Mouse (Mus musculus): ENCODE measurements around the gene Zfand6.

Gene Zfand6

DNA sequence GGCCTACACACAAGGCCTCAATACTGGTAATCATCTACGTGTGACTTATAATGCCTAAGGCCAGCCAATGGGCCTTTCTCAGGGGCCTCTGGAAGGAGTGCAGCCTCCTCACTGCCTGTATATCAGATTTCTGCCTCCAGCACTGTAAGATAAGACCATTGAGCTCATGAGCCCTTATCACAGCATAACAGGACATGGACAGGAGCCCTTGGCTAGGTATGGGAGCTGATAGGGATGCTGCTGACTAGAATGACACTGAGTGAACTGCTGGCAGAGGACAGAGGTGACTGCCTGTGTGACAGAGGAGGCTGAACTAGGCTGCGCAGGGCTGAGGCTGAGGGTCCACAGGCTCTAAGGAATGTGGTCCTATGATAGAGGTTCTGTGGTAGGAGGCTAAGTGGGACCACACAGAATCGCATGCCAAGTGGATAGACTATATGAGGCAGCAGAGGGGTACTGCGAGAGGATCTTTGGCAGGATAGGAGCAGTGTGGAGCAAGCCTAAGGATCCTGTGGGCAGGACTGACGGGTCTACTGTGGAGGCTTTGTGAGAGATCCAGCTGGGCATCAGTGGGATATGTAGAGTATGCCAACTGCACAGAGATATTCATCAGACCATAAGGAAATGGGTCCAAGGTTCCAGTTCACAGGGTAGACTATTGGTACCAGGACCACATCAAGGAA lies 102.5 kb downstream of the Zfand6 start:
- no peak for DNase-seq

DNA sequence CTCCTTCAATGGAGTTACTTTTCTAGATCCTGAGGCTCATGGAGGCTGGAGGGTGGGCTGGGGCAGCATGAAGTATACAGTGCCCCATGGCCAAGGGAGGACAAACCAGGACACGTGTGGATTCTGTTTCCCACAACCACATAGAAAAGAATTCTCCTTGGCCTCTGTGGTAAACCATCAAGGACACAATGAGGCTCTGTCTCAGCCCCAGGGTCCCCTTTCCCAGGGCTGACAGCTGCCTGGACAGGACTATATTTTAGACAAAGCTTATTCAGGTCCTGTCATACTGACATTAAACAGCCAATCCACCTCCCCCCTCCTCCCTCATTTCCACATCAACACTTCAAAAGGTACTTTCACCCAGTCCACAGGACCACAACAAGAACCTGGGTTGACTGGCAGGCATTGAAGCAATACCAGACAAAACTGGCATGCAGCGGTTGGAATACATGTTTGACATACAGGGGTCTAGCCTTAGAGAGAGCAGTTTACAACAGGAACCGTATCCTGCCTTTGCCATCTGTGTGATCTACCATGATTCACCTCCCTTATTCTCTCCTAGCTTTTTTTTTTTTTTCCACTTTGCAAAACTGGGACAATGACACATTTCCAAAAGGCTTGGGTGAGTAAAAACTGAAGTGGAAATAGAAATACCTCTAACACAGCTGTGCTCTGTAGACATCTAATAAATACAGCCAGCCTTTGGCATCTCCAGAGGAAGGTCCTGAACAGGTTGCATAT lies 103.2 kb downstream of the Zfand6 start:
- no peak for DNase-seq

DNA sequence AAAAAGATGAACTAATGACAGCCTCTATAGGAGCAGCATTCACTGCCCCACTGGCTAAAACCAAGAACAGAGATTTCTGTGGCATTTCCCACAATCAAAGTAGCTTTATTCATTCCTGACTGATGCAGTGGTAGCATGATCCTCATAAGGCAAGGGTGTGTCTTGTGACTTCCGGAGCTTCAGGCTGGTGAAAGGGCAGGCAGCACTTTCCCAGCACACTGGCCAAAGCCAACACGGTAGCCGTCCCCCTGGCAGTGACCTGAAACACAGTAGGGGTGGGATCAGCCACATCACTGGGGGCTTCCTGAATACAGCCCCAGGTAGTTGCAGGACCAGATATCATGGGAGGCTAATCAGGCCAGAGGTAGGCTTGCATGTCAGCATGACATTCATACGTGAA lies 104.7 kb downstream of the Zfand6 start:
- no peak for DNase-seq

DNA sequence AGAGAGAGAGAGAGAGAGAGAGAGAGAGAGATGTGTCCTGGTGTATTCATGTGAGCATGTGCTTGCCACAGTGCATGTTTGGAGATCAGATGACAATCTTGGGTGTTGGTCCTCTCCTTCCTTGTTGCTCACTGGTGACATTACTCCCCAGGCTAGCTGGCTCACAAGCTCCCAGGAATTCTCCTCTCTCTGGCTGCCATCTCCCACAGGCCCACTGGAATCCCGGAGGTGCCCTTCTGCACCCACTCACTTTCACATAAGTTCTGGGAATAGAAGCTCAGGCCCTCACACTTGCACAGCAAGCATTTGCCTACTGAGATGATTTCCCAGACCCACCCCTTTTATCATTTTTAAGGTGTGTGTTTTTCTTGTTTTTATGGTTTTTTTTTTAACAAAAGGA lies 110.0 kb downstream of the Zfand6 start:
- DNase-seq = no peak

DNA sequence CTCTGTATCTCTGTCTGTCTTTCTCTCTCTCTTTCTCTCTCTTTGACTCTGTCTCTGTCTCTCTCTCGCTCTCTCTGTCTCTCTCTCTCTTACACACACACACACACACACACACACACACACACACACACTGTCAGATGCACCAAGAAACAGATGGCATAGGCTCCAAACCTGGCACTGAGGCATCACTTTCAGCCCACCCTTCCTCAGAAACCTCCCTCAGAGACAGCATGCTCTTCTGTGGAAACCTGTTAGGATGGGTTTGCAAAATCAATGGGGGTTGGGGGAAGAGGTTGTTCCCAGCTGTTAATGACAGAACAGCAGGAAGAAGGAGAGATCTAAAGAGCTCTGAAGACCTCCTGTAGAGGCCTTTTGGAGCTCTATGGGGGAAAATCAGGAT lies 110.9 kb downstream of the Zfand6 start:
- no peak for DNase-seq

DNA sequence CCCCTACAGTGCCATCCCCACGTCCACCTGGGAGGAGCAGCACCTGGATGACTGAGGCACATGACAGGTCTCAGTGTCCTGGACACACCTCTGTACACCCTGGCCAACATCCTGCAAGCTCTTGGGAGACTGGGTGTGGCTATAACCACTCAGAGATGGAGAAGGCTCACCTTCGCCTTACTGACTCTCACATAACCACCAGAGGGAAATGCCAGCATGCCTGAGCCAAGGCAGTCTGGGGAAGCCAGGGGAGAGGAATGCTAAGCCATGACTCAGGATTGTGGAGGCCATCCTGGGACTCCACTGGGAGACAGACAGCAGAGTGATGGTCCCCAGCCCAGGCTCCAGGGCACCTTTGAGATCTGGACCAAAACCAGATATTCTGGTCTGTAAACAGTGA lies 112.7 kb downstream of the Zfand6 start:
- no peak for DNase-seq

DNA sequence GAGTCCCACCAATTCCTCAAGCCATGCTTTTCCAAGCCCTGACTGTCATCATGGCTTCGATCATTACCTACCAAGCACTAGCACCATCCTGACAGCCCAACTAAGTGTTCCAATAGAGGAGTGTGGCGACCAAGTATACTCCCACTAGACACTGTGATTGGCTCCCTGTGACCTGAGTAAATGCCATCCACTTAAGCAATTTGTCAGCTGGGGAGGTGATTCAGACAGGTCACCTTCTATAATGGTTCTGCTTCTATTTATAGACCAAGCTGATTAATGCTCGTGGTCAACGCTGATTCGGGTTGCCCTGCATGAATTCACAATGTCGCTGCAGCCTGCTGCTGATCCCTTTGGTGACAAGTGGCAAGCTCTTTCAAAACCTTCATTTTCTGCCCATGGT lies 123.6 kb downstream of the Zfand6 start:
- no peak for DNase-seq

DNA sequence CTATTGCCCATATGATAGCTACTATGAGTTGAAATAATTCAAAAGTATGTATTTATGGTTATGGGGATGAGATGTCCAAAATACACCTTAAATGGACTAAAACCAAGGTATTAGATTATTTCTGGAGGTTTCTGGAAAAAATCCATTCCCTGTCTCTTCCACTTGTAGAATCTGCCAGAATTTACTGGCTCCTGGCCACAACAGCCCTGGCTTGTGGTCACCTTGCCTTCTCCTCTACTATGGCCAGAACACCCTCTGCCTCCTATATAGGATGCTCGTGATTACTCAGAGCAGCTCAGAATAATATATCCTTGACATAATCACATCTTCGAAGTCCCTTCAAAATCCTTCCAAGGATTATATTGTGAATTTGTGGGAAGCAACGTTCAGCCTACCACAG lies 125.5 kb downstream of the Zfand6 start:
- DNase-seq = no peak
